Mouse (Mus musculus) thymus, postnatal 4 days (tissue): ENCODE measurements around the gene Myd88.

Experiments
- DNase-seq: peaks from one replicate; pipeline ENCODE4 v3.0.0; 2021

Gene Myd88

DNA sequence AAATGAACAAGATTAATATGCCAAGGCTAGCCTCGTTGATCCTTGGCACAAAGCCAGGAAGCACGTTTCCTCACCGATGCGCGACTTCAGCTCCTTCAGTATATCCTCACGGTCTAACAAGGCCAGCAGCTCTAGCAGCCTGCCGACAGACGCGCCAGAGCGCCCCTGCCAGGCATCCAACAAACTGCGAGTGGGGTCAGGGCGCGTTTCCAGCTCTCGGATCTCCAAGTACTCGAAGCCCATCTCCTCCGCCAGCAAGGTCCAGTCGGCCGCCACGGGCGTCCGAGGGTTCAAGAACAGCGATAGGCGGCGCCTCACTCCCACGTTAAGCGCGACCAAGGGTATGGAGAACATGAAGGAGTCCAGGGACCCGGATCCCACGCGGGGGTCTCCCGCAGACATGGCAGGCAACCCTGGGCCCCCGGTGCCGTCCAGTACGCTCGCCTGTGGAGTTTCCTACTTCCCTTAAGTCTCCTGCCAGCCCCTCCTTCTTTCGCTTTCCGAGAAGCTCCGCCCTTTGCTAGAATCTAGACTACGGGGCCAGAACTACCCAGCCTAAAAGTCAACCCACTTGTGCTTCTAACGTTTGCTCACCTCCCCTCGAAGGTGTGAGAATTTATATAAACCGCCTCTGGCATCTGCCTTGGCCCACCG, 1.5 kb downstream of the Myd88 start, which contains the start of gene Acaa1a:
Acaa1a (plus strand) TSS at position 119 of the 654 bp plus-strand sequence.
- DNase-seq, result peak; percentile 77

- DNase-seq, result peak; percentile 53
These were observed 2.1 kb downstream of the Myd88 start for GRCm38 (mm10) chr9:119339106-119339505.

DNA sequence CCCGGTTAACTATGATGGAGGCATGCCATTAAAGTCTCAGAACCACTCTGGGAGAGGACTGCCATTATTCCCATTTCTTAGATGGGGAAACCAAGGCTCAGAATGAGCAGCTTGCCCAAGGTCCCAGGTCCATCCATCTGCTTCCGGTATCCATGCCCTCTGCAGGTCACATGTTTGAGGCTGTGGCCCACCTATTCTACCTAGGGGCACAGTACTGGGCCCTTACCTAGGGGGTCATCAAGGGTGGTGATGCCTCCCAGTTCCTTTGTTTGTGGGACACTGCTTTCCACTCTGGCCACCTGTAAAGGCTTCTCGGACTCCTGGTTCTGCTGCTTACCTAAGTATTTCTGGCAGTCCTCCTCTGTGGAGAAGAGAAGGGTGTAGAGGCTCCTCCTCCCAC, 2.9 kb downstream of the Myd88 start:
- DNase-seq, result no peak

DNA sequence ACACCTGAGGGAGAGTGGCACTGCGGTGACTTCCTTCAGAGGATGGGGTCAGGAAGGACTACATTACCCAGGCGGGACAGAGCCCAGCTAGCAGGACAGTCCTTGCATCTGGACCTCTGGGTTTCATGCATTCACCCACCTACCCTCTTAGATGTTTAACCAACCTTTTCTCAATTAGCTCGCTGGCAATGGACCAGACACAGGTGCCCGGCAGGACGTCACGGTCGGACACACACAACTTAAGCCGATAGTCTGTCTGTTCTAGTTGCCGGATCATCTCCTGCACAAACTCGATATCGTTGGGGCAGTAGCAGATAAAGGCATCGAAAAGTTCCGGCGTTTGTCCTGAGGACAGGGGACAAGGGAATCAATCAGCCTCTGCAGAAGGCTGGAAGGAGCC, 3.4 kb downstream of the Myd88 start:
- DNase-seq, result no peak

DNA sequence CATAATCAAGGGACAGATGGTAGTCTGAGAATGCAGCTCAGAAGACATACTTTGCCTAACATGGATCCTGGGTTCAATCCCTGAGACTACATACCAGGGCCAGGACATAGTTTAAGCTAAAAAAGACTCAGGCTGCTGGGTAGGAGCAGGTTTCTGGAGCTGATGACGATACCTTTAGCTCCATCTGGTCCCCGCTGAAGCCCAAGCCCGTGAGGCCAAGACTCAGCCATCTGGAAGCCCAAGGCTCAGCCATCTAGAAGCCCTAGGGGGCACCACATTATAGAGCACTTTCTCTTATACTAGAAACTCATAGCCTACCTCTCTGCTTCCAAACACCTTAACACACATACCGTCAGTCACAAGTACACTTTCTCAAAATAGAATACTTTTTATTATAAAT, 5.6 kb downstream of the Myd88 start:
- no peak for DNase-seq

GRCm38 (mm10) chr9:119334834-119335233, 6.4 kb downstream of the Myd88 start:
- DNase-seq, result no peak

DNA sequence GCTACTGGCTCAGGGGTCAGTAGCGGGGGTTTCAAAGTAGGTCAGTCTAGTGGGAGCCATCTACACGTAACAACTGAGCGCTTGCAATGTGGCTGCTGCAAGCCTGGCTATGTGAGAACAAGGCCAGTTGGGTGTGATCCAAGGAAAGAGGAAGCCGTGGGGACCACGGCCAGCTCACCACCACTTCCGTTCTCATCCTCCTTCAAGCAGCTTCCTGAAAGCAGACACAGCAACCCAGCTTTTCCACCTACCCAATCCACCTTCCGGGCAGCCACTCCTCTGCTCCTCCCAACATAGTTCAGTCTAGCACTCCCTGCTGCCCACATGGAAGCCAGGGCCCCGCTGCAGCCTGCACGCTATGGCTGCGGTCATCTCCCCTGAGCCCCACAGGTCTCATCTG, 6.9 kb downstream of the Myd88 start:
- DNase-seq, result peak; percentile 35

GRCm38 (mm10) chr9:119330186-119330963, 10.8 kb downstream of the Myd88 start:
- DNase-seq, result no peak

- no peak for DNase-seq
These were observed 12.7 kb downstream of the Myd88 start for GRCm38 (mm10) chr9:119328488-119328887.

DNA sequence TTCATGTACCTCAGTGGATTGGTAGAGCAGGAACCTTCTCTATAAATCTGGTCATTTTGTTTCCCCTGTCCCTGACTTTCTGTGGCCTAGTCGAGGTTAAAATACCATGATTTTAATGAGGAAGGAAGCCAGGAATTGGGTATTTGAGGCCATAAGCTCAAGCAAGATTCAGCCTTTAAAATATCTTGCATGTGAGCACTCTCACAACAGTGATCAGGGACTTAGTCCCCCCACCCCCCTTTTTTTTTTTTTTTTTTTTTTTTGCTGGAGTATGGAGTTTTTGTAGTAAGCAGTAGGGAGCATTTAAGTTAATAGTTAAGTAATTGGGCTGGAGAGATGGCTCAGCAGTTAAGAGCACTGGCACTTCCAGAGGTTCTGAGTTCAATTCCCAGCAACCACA, 17.1 kb downstream of the Myd88 start:
- DNase-seq, result no peak

DNA sequence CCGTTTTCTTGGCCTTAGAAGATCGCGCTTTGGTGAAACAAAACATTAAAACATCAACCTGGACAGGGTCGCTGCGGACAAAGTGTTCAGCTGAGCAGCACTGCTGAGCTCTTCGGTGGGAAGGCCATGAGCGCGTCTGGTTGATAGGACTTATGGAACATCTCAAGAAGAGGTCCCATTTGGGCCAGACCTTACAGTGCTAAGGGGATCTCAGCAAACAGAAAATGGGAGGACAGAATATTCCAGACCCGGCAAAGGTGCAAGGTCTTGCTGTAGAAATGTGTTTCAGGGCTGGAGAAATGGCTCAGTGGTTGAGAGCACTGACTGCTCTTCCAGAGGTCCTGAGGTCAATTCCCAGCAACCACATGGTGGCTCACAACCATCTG, 18.0 kb downstream of the Myd88 start:
- DNase-seq, result no peak

- DNase-seq, result peak; percentile 98
These were observed 18.6 kb downstream of the Myd88 start, which contains the start of gene Oxsr1 for GRCm38 (mm10) chr9:119322289-119323259. Gene Oxsr1 (minus strand): TSS chr9:119322427.

DNA sequence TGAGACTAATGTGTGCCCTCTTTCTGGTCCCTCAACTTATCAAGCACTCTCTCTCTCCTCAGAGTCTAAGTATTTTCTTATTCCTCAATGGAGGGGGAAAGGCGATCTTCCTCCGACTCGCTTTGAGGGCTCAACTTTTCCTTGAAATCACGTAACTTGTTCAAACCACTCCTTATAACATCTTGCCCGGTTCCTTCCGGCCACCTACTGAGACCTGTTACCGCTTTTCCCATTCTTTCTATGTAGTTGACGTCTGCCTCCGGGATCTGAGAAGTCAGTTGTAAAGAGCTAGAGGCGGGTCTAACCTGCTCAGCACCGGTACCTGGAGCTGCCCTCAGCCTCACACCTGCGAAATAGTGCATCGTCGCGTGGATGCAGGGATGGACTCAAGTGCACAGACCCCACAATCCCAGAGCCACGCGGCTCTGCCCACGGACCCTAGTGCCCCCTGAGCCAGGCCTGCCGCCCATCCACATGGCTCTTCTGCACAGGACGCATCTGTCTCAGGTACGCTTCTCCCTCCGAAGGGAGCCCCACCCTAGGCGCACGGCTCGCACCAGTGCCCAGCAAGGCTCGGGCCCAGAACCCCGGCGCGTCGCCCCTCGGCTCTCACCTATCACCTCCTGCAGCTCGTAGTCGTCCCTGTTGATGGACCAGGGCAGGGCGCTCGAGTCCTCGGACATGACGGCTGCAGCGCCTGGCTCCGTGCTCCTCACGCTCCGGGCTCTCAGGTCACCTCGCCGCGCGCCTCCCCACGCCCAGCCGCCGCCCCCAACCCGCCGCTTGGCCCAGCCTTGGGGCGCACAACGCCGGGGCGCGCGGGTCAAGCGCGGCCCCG, 19.6 kb downstream of the Myd88 start:
- DNase-seq, result no peak

DNA sequence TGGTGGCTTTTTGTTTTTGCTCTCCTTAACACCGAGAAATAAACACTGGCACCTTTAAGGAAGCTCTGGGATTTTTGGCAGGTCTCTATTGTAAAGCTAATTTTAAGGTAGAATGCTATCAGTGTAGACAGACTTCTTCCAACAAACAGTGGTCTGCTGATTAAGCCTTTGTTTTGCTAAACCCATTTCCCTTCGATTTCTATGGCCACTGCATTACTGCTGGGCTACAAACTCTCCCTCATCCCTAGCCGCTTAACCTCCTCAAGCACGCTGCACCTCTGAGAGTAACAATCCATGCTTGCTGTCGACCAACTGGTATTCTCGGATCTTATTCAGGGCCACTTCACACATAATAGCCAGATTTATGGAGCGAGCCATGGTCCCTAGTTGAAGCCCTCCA, 20.3 kb downstream of the Myd88 start:
- no peak for DNase-seq

GRCm38 (mm10) chr9:119320446-119320845, 20.8 kb downstream of the Myd88 start:
- no peak for DNase-seq

- DNase-seq, result no peak
These were observed 22.3 kb downstream of the Myd88 start for GRCm38 (mm10) chr9:119318891-119319290.

GRCm38 (mm10) chr9:119313096-119313495, 28.1 kb downstream of the Myd88 start:
- no peak for DNase-seq

- no peak for DNase-seq
These were observed 32.1 kb downstream of the Myd88 start for GRCm38 (mm10) chr9:119309067-119309466.

- no peak for DNase-seq
These were observed 35.3 kb downstream of the Myd88 start for GRCm38 (mm10) chr9:119305863-119306262.

DNA sequence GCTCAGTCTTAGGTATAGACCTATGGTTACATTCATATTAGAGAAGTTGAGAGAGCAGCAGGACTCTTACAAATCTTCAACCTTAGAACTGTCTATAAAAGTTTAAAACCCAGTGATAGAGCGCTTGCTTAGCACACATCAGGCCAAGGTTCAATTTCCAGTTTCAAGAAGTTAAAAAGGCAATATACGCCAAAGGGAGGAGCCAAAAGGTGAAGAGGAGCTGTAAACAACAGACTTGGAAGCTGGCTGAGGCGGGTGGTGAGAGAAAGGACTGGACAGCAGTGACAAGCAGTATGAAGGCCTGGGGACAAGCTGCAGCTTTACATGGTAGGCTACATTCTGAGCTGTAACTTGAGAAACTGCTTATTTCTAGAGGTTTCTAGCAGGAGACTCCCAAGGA, 42.6 kb downstream of the Myd88 start:
- no peak for DNase-seq

DNA sequence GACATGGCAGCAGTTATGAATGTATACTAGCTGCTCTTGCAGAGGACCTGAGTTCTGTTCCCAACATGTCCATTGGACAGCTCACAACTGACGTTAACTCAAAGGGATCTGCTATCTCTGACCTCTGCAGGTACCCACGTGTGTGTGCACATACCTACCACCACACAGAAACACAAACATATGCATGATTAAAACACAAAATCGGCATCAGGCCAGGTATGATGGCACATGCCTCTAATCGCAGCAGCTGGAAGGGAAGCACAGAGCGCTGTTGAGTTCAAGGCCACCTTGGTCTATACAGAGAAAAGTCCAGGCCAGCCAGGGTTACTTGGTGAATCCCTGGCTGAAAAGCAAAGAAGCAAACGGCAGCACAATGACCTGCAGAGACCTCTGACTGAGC, 43.5 kb downstream of the Myd88 start:
- no peak for DNase-seq

DNA sequence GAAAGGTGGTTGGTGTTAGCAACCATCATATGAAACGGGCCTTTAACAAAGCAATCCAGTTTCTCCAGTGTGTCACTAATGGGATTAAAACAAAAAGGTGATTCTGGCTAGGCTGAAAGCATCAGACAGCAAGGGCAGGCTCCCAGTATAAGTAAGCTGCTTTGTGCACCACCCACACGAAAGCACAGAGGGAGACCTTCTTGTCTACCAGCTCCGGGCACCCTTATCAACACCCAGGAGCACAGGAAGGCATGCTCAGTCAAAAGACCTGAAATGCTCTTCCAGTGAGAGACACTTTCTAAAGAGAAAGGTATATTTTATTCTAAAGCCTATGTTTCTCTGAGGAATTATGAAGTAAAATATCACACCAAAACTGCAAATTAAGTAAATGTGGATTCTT, 50.4 kb downstream of the Myd88 start:
- no peak for DNase-seq
